Mouse (Mus musculus): ENCODE measurements around the gene Fam241a. TPM values are rescaled to one million over a fixed set of nuclear protein-coding genes. Genes with fewer than 3 reads are reported as not detected.

The Fam241a gene
- 5.9 and 6.3 TPM in 2 replicates for polyA plus RNA-seq (2012; rRNA removed)

GRCm38 (mm10) chr3:127895792-127896541, at the start of gene Fam241a:
TSS of gene Fam241a (minus strand) at chr3:127896324.

GRCm38 (mm10) chr3:127837154-127837865, 58.8 kb downstream of the Fam241a start, which contains the start of gene Ap1ar:
TSS of gene Ap1ar (minus strand) at chr3:127837523.

Other genes with a start within 250 kb of the Fam241a start
- 3.2 TPM in 2 replicates for gene Alpk1, start 115.8 kb downstream of the Fam241a start, polyA plus RNA-seq (2012; rRNA removed)
- gene Tifa, start 106.5 kb downstream of the Fam241a start, polyA plus RNA-seq (2012; rRNA removed): 3.0 and 4.0 TPM in 2 replicates
- gene Ap1ar, start 58.8 kb downstream of the Fam241a start, polyA plus RNA-seq (2012; rRNA removed): 64.7 and 71.9 TPM in 2 replicates